In the genomic region with DNA sequence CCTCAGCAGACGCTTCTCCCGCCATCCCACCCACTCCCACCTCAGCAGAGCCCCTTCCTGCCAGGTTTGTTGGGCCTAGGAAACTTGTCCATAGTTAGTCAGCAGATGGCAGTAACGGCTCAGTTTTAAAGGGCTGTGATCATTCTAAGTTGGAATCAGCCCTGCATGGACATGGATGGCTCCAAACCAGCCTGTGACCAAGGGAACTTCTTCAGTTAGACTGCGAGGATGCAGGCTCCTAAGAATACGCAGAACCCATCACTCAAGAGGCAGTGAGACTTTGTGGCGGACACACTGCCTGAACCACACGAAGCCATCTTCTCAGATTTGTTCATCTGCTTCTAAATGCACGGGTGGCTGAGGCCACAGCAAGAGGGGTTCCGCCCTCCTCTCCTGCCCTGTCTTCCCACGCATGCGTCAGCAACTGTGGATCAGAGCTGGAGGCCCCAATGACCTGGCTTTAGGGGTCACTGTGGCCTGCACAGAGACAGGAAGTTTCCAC, we compare ENCODE assay signal across 8 mouse cellular contexts. TPM values are rescaled to one million over a fixed set of nuclear protein-coding genes. Genes with fewer than 3 reads are reported as not detected.
DNase-seq lines count a peak whose midpoint lies in the region.

No protein-coding gene starts in this region.

- DNase-seq in adrenal gland, adult (ENCODE audit: inconsistent age in 2 of 2, low spot score in 1 of 2), result peak; percentile 68 to 92
- DNase-seq in cerebellum, postnatal 4 days (ENCODE audit: low spot score in 2 of 2), result peak; percentile 38 to 56
- DNase-seq in gastrocnemius, postnatal 14 days, result peak; percentile 51
- DNase-seq in hindlimb bud, embryonic 11.5 days (ENCODE audit: extremely low spot score, low read depth, low spot score), result peak; percentile 69
- DNase-seq in left cerebral cortex, adult 18-20 months (ENCODE audit: low spot score in 2 of 2), result peak; percentile 67 to 70
- DNase-seq in lung, postnatal 36 days, result peak; percentile 88
- DNase-seq in retina, postnatal 7 days (ENCODE audit: low read depth, low spot score), result peak; percentile 65
- DNase-seq in T-cell, adult 2 months (ENCODE audit: low spot score), result no peak

- intact Hi-C loops in gastrocnemius, postnatal 14 days (cut with DNase I; ENCODE audit: low total_unique reads), result loop anchor here (5.0 kb wide), 1 partner anchor 187 kb away; no protein-coding TSS in a partner anchor

RNA-seq across cellular contexts. Expression of gene Bcl2l14, which starts 29.1 kb away (rescaled TPM):
- total RNA-seq in gastrocnemius, postnatal 14 days (2021), result not detected
- not detected for total RNA-seq in left cerebral cortex, adult 18-20 months (2021)
